Mouse (Mus musculus) midbrain, embryonic 16.5 days (tissue): ENCODE results near the gene Csf1. TPM values are rescaled to one million over a fixed set of nuclear protein-coding genes. Genes with fewer than 3 reads are reported as not detected.

Experiments used
- ATAC-seq: fragments of 200-750 bp; cut with Nextera tagmentation; 2 replicates; pipeline ENCODE4 v1.8.0; 2017; ENCODE audit warnings: moderate TSS enrichment
- H3K27ac ChIP-seq: fragments of 300-500 bp; sonication (generic); 2 replicates; pipeline ENCODE4 v1.5.1; 2014; ENCODE audit warnings: mild to moderate bottlenecking, low read length, mixed read lengths
- H3K27me3 ChIP-seq: fragments of 300-500 bp; sonication (generic); 2 replicates; pipeline ENCODE4 v1.6.1; 2014; ENCODE audit warnings: low read depth, low read length, mixed read lengths; ENCODE audit not compliant: control insufficient read depth, insufficient read depth
- H3K36me3 ChIP-seq: fragments of 300-500 bp; sonication (generic); 2 replicates; pipeline ENCODE4 v1.6.1; 2014; ENCODE audit warnings: mild to moderate bottlenecking, low read length, moderate library complexity, mixed read lengths; ENCODE audit not compliant: control insufficient read depth, insufficient read depth
- H3K4me1 ChIP-seq: fragments of 300-500 bp; sonication (generic); 2 replicates; pipeline ENCODE4 v1.6.1; 2014; ENCODE audit warnings: mild to moderate bottlenecking, low read length, mixed read lengths; ENCODE audit not compliant: control insufficient read depth, insufficient read depth
- H3K4me2 ChIP-seq: fragments of 300-500 bp; sonication (generic); 2 replicates; pipeline ENCODE4 v1.6.1; 2014; ENCODE audit warnings: mild to moderate bottlenecking, low read length, mixed read lengths
- H3K4me3 ChIP-seq: fragments of 300-500 bp; sonication (generic); 2 replicates; pipeline ENCODE4 v1.5.1; 2014; ENCODE audit warnings: low read depth, mild to moderate bottlenecking, low read length, moderate library complexity, mixed read lengths
- H3K9ac ChIP-seq: fragments of 300-500 bp; sonication (generic); 2 replicates; pipeline ENCODE4 v1.6.1; 2014; ENCODE audit warnings: low read depth, low read length, mixed read lengths
- H3K9me3 ChIP-seq: fragments of 300-500 bp; sonication (generic); replicated peaks from 2 replicates; pipeline ENCODE4 v1.6.1; 2014; ENCODE audit warnings: mild to moderate bottlenecking, low read length, mixed read lengths; ENCODE audit not compliant: control insufficient read depth, poor library complexity, severe bottlenecking
- whole genome bisulfite sequencing: fragments of 180-500 bp; shearing (Covaris S2); extraction: QIAGEN DNeasy Blood & Tissue Kit; methylation state at CpG from one replicate; pipeline ENCODE4 v1.1.7; 2014; 5-methylcytosine and 5-hydroxymethylcytosine counted together
- polyA plus RNA-seq: library from polyadenylated mRNA; unstranded; fragments of >200 nt; fragmentation: Nextera tagmentation; extraction: Ambion mirVana; gene quantifications from 2 replicates; pipeline ENCODE4 v1.2.1, GENCODE M21; 2015

Gene Csf1
- polyA plus RNA-seq, 1 experiment from 2014 or later, result 6.3 TPM

DNA sequence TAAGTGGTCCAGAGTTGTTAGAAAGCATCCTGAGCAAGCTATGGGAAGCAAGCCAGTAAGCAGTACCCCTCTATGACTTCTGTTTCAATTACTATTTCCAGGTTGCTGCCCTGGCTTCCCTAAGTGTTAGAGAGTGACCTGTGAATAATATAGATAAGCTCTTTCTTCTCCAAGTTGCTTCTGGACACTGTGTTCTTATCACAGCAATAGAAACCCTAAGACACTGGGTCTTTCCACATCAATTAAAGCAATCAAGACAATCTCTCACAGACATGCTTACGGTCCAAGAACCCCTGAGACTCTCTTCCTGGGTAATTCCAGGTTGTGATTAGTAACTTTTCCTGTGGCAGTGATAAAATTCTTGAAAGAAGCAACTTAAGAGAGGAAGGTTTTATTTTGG, 26.1 kb upstream of the Csf1 start:
- Histone ChIP-seq H3K27me3 (no peaks in the 10 kb centered on the region), H3K36me3 (no peaks in the 10 kb centered on the region), H3K9ac (no peak overlapping the region), H3K4me3 (no peak overlapping the region), H3K27ac (no peak overlapping the region), H3K4me2 (no peak overlapping the region), H3K4me1 (peaks cover 8% of the 10 kb centered on the region; the same call in 1 of the 2 replicates), H3K9me3 (no peaks in the 10 kb centered on the region)
- no peak for ATAC-seq
- 95% methylated on average over 1 of the region's 1 CpGs for WGBS

- Histone ChIP-seq H3K4me3 (no peak overlapping the region), H3K9me3 (no peaks in the 10 kb centered on the region), H3K4me1 (peaks cover 8% of the 10 kb centered on the region; the same call in 1 of the 2 replicates), H3K9ac (no peak overlapping the region), H3K27ac (no peak overlapping the region), H3K4me2 (no peak overlapping the region), H3K27me3 (no peaks in the 10 kb centered on the region), H3K36me3 (no peaks in the 10 kb centered on the region)
- ATAC-seq, result no peak
- 85% methylated on average over 4 of the region's 4 CpGs for WGBS
Observed at GRCm38 (mm10) chr3:107785546-107785945, 25.3 kb upstream of the Csf1 start.

- no peaks in the 10 kb centered on the region for H3K27me3 ChIP-seq
- no peak overlapping the region for H3K4me2 ChIP-seq
- no peak overlapping the region for H3K9ac ChIP-seq
- no peaks in the 10 kb centered on the region for H3K9me3 ChIP-seq
- no peak overlapping the region for H3K27ac ChIP-seq
- 97% methylated on average over 3 of the region's 3 CpGs for WGBS
- peaks cover 8% of the 10 kb centered on the region; the same call in 1 of the 2 replicates for H3K4me1 ChIP-seq
- H3K4me3 ChIP-seq, result no peak overlapping the region
- no peak for ATAC-seq
- H3K36me3 ChIP-seq, result no peaks in the 10 kb centered on the region
Observed at GRCm38 (mm10) chr3:107783315-107783714, 23.0 kb upstream of the Csf1 start.

- no peaks in the 10 kb centered on the region for H3K27me3 ChIP-seq
- H3K4me2 ChIP-seq, result no peak overlapping the region
- ATAC-seq, result no peak
- H3K4me1 ChIP-seq, result no peaks in the 10 kb centered on the region
- H3K4me3 ChIP-seq, result no peak overlapping the region
- H3K36me3 ChIP-seq, result no peaks in the 10 kb centered on the region
- H3K9me3 ChIP-seq, result no peaks in the 10 kb centered on the region
- 90% methylated on average over 5 of the region's 5 CpGs for WGBS
- H3K27ac ChIP-seq, result no peak overlapping the region
- H3K9ac ChIP-seq, result no peak overlapping the region
Observed at GRCm38 (mm10) chr3:107781304-107781703, 21.0 kb upstream of the Csf1 start.

- ATAC-seq, result no peak
- WGBS, result 90% methylated on average over 6 of the region's 6 CpGs
- no peaks in the 10 kb centered on the region for H3K9me3 ChIP-seq
Observed at GRCm38 (mm10) chr3:107778016-107778415, 17.7 kb upstream of the Csf1 start.

GRCm38 (mm10) chr3:107776295-107776694, 16.0 kb upstream of the Csf1 start:
- ATAC-seq, result no peak
- Histone ChIP-seq H3K36me3 (no peaks in the 10 kb centered on the region), H3K27ac (no peak overlapping the region), H3K4me1 (no peaks in the 10 kb centered on the region), H3K4me2 (no peak overlapping the region), H3K27me3 (no peaks in the 10 kb centered on the region), H3K9me3 (no peaks in the 10 kb centered on the region), H3K9ac (no peak overlapping the region), H3K4me3 (no peak overlapping the region)
- 33% methylated on average over 3 of the region's 3 CpGs for WGBS

More at GRCm38 (mm10) chr3:107778016-107778415, 17.7 kb upstream of the Csf1 start:
- H3K4me2 ChIP-seq, result no peak overlapping the region
- H3K4me3 ChIP-seq, result no peak overlapping the region
- no peaks in the 10 kb centered on the region for H3K27me3 ChIP-seq
- no peaks in the 10 kb centered on the region for H3K4me1 ChIP-seq
- no peak overlapping the region for H3K27ac ChIP-seq
- H3K36me3 ChIP-seq, result no peaks in the 10 kb centered on the region
- H3K9ac ChIP-seq, result no peak overlapping the region

DNA sequence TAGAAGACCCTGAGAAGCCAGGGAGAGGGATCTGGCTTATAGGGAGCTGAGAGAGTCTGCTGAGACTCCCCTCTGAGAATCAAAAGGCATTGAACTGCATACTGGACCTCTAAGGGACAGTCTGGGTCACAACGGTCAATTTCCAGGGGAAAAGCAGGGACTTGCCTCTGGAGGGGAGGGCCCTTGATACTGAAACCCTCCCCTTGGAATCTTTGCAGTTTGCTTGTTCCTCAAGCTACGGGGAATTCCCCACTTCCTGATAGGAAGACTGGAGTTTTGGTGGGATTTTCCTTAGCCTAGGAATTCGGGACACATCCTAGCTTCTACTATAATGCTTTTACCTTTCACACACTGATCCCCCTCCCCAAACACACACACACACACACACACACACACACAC, 15.5 kb upstream of the Csf1 start:
- ATAC-seq, result no peak
- Histone ChIP-seq H3K4me1 (no peaks in the 10 kb centered on the region), H3K36me3 (no peaks in the 10 kb centered on the region), H3K4me2 (no peak overlapping the region), H3K9ac (no peak overlapping the region), H3K9me3 (no peaks in the 10 kb centered on the region), H3K27me3 (no peaks in the 10 kb centered on the region), H3K27ac (no peak overlapping the region), H3K4me3 (no peak overlapping the region)
- WGBS, result 47% methylated on average over 3 of the region's 3 CpGs

- WGBS, result 48% methylated on average over 5 of the region's 5 CpGs
Observed at GRCm38 (mm10) chr3:107775056-107775455, 14.8 kb upstream of the Csf1 start.

DNA sequence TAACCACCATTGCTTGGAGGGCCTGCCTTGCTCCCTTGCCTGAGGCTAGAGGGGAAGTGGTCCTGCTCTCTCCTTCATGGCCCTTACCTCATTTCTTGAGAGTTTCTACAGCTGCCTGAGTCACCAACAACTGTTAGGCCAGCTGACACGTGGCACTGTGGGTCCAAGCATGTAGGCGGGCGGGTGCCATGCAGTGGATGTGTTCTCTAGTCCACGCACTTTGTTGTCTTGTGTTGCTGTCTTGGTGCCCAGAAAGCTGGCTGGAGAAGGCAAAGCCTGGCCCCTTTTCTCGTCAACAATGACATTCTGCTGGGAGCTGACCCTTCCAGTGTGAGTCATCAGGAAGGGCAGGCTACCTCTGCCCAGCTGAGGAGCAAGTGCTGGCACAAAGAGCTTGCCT, 12.6 kb upstream of the Csf1 start:
- 83% methylated on average over 5 of the region's 5 CpGs for WGBS
- ATAC-seq, result no peak
- H3K4me2 ChIP-seq, result no peak overlapping the region

More at GRCm38 (mm10) chr3:107775056-107775455, 14.8 kb upstream of the Csf1 start:
- Histone ChIP-seq H3K4me1 (no peaks in the 10 kb centered on the region), H3K27me3 (no peaks in the 10 kb centered on the region), H3K9me3 (no peaks in the 10 kb centered on the region), H3K4me2 (no peak overlapping the region), H3K27ac (no peak overlapping the region), H3K4me3 (no peak overlapping the region), H3K36me3 (no peaks in the 10 kb centered on the region), H3K9ac (no peak overlapping the region)
- ATAC-seq, result no peak

More for the DNA sequence above, 12.6 kb upstream of the Csf1 start:
- Histone ChIP-seq H3K4me3 (no peak overlapping the region), H3K9ac (no peak overlapping the region), H3K27ac (no peak overlapping the region), H3K27me3 (no peaks in the 10 kb centered on the region), H3K9me3 (no peaks in the 10 kb centered on the region), H3K36me3 (no peaks in the 10 kb centered on the region), H3K4me1 (no peaks in the 10 kb centered on the region)
